Mouse (Mus musculus): ENCODE measurements around the gene Neurod2. TPM values are rescaled to one million over a fixed set of nuclear protein-coding genes. Genes with fewer than 3 reads are reported as not detected.

Gene Neurod2
- polyA plus RNA-seq, 1 experiment from 2014 or later: 5.6 TPM

DNA sequence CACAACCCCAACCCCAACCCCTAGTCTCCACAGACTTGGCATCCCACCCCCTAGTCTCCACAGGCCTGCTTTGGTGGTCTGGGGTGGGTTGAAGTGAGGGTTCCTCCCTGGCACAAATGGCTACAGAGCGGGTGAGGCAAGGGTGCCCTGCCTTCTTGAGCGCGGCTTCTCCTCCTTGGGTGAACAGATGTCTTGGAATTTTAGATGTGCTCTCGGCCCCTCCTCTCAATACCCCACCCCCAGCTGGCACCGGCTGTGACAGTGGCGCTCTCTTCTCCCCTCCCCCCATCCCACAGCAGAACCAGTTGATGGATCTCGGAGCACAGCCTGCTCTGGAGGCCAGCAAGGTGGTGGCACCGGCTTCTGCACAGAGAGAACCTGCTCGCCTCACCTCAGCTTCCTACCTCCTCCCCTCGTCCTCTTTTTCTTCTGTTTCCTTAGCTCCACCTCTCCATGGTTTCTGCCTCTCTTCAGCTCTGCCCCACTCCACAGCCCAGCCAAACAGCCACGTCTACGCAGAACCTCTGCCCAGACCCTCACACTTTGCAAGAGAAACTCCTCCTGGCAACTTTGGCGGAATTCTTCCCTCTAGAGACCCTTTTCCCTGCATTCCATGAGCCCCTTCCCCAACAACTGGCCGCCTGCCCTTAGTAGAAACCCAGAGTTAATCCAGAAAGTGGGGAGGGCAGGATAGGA lies 10.9 kb downstream of the Neurod2 start:
- Histone ChIP-seq H3K27ac (ENCODE audit: low read length) (no peak overlapping the region), H3K4me3 (ENCODE audit: low read depth, low read length) (no peak overlapping the region), H3K4me2 (ENCODE audit: low read length) (no peak overlapping the region), H3K4me1 (ENCODE audit: control insufficient read depth, insufficient read depth, low read length) (peaks cover 4% of the 10 kb centered on the region; the same call in 1 of the 2 replicates), H3K9ac (ENCODE audit: low read depth, low read length) (no peak overlapping the region), H3K36me3 (ENCODE audit: control insufficient read depth, insufficient read depth, low read length) (no peaks in the 10 kb centered on the region), H3K27me3 (ENCODE audit: control insufficient read depth, insufficient read depth, low read depth, low read length) (peaks cover 79% of the 10 kb centered on the region), H3K9me3 (replicated peaks; ENCODE audit: control insufficient read depth, low read length, poor library complexity, severe bottlenecking) (no peaks in the 10 kb centered on the region)
- ATAC-seq: no peak
- WGBS: under 1% methylated on average over 14 of the region's 14 CpGs

DNA sequence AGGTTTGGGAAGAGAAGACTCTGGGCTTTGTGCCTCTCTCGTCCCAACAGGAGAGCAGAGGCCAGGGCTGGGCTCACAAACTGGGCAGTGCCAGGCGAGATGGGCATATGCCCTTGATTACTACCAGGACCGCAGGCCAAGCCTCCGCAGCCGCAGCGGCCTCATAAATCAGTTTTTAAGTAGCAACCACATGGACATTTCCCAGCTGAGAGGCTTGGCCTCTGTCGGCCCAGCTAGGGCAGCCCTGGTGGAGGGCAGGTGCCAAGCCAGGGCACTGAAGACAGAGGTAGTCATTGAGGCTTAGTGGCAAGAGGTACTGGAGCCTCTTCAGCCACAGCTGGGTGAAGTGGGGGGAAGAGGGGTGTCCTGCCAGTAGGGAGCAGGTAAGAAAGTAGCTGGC lies 12.0 kb downstream of the Neurod2 start:
- Histone ChIP-seq H3K4me3 (ENCODE audit: low read depth, low read length) (no peak overlapping the region), H3K4me2 (ENCODE audit: low read length) (no peak overlapping the region), H3K9ac (ENCODE audit: low read depth, low read length) (no peak overlapping the region), H3K4me1 (ENCODE audit: control insufficient read depth, insufficient read depth, low read length) (peaks cover 4% of the 10 kb centered on the region; the same call in 1 of the 2 replicates), H3K9me3 (replicated peaks; ENCODE audit: control insufficient read depth, low read length, poor library complexity, severe bottlenecking) (no peaks in the 10 kb centered on the region), H3K27ac (ENCODE audit: low read length) (no peak overlapping the region), H3K36me3 (ENCODE audit: control insufficient read depth, insufficient read depth, low read length) (no peaks in the 10 kb centered on the region), H3K27me3 (ENCODE audit: control insufficient read depth, insufficient read depth, low read depth, low read length) (peaks cover 74% of the 10 kb centered on the region)
- ATAC-seq: no peak
- 3% methylated on average over 7 of the region's 7 CpGs for WGBS

DNA sequence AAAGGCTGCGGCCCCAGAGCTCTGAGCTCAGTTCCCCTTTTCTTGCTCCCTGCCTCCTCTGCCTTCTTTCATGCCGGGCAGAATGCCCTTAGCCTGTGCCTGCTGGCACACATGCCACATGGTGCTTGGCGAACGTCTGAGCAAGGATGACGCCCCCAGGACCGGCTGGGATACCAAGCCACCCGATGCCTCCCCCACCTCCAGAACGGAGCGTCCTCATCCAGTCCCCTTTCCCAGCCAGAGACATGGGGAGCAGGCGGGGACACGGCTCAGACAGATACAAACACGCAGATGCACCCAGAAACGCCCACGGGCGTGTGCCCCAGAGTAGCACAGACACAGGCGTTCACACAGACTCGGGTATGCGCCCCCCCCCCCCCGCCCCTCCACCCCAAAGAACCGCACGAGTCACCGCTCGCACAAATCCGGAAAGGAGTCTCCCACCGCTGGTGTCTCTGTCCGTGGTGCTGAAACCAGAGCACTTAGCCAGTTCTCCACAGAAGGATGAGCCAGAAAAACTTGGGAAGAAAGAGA lies 15.6 kb downstream of the Neurod2 start:
- Histone ChIP-seq H3K9me3 (replicated peaks; ENCODE audit: control insufficient read depth, low read length, poor library complexity, severe bottlenecking) (no peaks in the 10 kb centered on the region), H3K9ac (ENCODE audit: low read depth, low read length) (0 out of 2 replicates have a peak overlapping the region, but pooled peaks have one; percentile 26), H3K4me3 (ENCODE audit: low read depth, low read length) (no peak overlapping the region; the same call in 1 of the 2 replicates), H3K27me3 (ENCODE audit: control insufficient read depth, insufficient read depth, low read depth, low read length) (peaks cover 78% of the 10 kb centered on the region), H3K4me2 (ENCODE audit: low read length) (peak overlapping the region; percentile 26; the same call in 1 of the 2 replicates), H3K36me3 (ENCODE audit: control insufficient read depth, insufficient read depth, low read length) (no peaks in the 10 kb centered on the region), H3K4me1 (ENCODE audit: control insufficient read depth, insufficient read depth, low read length) (peaks cover 4% of the 10 kb centered on the region; the same call in 1 of the 2 replicates), H3K27ac (ENCODE audit: low read length) (no peak overlapping the region)
- 2% methylated on average over 25 of the region's 26 CpGs for WGBS
- no peak; the same call in 1 of the 2 replicates for ATAC-seq

DNA sequence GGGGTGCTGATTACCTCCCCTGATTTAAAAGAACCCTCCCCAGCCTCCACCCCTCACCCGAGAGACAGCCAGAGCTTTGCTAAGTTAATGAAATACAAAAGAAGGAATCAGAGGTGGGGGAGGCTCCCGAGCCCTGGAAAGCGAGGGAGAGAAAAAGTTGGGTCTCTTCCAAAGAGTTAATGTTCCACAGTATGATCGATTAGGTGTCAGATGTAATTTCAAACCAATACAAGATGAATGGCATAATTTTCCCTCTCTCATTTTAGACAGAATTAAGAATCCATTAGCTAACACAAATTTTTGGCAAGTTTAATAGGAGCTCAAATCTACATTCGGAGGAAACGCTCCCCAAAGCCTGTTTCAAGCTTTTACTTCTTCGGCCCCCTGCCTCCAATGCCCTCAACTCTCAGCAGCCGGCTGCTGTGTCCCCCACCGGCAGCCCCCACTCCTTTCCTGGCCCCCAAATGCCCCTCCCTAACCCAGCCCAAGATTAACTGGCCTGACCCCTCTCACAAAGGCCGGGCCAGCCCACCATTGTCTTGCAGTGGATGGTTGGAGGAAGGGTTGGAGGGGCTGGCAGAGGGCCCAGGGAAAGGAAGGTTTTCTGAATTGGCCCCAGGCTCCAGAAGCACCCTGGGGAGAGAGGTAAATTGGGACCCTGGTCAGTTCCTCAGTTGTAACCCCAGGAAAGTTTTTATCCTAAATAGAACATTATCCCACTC lies 30.8 kb downstream of the Neurod2 start:
- H3K4me2 ChIP-seq (ENCODE audit: low read length): no peak overlapping the region
- H3K9ac ChIP-seq (ENCODE audit: low read depth, low read length): no peak overlapping the region
- no peak overlapping the region for H3K4me3 ChIP-seq (ENCODE audit: low read depth, low read length)
- WGBS: 4% methylated on average over 10 of the region's 10 CpGs
- H3K27me3 ChIP-seq (ENCODE audit: control insufficient read depth, insufficient read depth, low read depth, low read length): peaks cover 8% of the 10 kb centered on the region
- H3K9me3 ChIP-seq (replicated peaks; ENCODE audit: control insufficient read depth, low read length, poor library complexity, severe bottlenecking): no peaks in the 10 kb centered on the region
- H3K27ac ChIP-seq (ENCODE audit: low read length): no peak overlapping the region
- ATAC-seq: no peak
- H3K36me3 ChIP-seq (ENCODE audit: control insufficient read depth, insufficient read depth, low read length): no peaks in the 10 kb centered on the region
- H3K4me1 ChIP-seq (ENCODE audit: control insufficient read depth, insufficient read depth, low read length): peaks cover 31% of the 10 kb centered on the region

DNA sequence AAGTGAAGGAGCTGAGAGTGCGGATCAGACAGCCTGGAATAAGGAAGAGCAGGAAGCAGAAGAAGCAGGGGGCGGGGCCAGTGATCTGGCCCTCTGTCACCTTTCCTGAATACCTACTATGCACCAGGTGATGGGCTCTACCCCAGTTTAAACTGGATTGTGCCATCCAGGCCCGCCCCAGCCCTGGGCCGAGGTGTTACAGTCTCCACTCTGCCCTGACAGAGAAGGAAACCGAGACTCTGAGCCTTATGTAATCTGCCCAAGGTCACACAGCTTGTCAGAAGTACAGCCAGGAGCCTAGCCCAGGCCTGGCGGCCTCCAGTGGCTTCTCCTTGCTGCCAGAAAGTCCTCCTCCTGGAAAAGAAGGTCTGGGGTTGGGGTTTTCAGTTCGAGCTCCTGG lies 31.7 kb downstream of the Neurod2 start:
- H3K36me3 ChIP-seq (ENCODE audit: control insufficient read depth, insufficient read depth, low read length): no peaks in the 10 kb centered on the region
- H3K27ac ChIP-seq (ENCODE audit: low read length): no peak overlapping the region
- no peak for ATAC-seq
- H3K4me1 ChIP-seq (ENCODE audit: control insufficient read depth, insufficient read depth, low read length): peaks cover 32% of the 10 kb centered on the region
- 22% methylated on average over 7 of the region's 7 CpGs for WGBS
- H3K27me3 ChIP-seq (ENCODE audit: control insufficient read depth, insufficient read depth, low read depth, low read length): peaks cover 8% of the 10 kb centered on the region
- H3K4me3 ChIP-seq (ENCODE audit: low read depth, low read length): no peak overlapping the region
- H3K4me2 ChIP-seq (ENCODE audit: low read length): no peak overlapping the region
- H3K9me3 ChIP-seq (replicated peaks; ENCODE audit: control insufficient read depth, low read length, poor library complexity, severe bottlenecking): no peaks in the 10 kb centered on the region
- H3K9ac ChIP-seq (ENCODE audit: low read depth, low read length): 0 out of 2 replicates have a peak overlapping the region, but pooled peaks have one; percentile 7

DNA sequence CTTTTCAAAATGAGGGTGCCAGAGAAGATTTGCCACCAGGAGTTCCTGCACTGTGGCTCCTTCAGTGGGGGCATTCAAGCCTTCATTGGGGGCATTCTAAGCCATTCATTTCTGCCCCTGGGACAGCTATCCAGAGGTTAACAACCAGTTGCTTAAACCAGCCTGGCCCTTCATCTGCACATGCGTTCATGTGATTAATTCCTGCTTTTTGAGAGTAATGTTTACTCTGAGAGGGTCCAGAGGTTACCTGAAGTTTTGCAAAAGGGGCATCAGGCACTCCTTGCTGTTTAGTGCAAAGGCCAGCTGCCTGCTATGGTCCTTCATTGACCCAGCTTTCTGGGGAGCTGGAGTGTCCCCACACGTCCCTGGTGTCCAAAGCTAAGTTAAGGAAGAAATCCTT lies 32.5 kb downstream of the Neurod2 start:
- Histone ChIP-seq H3K9me3 (replicated peaks; ENCODE audit: control insufficient read depth, low read length, poor library complexity, severe bottlenecking) (no peaks in the 10 kb centered on the region), H3K9ac (ENCODE audit: low read depth, low read length) (no peak overlapping the region), H3K27me3 (ENCODE audit: control insufficient read depth, insufficient read depth, low read depth, low read length) (peaks cover 8% of the 10 kb centered on the region), H3K36me3 (ENCODE audit: control insufficient read depth, insufficient read depth, low read length) (no peaks in the 10 kb centered on the region), H3K4me2 (ENCODE audit: low read length) (no peak overlapping the region), H3K4me3 (ENCODE audit: low read depth, low read length) (no peak overlapping the region), H3K4me1 (ENCODE audit: control insufficient read depth, insufficient read depth, low read length) (peaks cover 32% of the 10 kb centered on the region), H3K27ac (ENCODE audit: low read length) (no peak overlapping the region)
- WGBS: 50% methylated on average over 2 of the region's 2 CpGs
- ATAC-seq: no peak

DNA sequence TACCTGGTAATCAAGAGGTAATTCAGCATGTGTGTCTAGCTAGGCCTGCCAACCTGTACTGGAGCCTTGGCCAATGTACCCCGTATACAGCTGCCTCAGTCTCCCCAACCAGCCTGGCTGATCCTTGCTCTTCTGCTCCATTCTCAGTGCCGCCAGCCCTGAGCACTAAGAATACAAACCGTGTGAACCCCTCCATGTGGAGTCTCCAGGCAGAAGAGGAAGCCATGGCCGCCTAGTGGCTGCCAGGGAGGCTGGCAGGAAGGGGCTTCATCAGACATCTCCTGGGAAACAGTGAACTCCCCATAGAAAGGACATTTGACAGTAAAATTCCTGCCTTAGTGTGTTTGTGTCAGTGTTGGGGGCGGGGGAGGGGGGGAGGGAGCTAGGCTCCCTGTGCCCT lies 33.2 kb downstream of the Neurod2 start:
- no peak overlapping the region for H3K4me3 ChIP-seq (ENCODE audit: low read depth, low read length)
- peaks cover 32% of the 10 kb centered on the region for H3K4me1 ChIP-seq (ENCODE audit: control insufficient read depth, insufficient read depth, low read length)
- H3K27ac ChIP-seq (ENCODE audit: low read length): no peak overlapping the region
- H3K27me3 ChIP-seq (ENCODE audit: control insufficient read depth, insufficient read depth, low read depth, low read length): peaks cover 8% of the 10 kb centered on the region
- 0 out of 2 replicates have a peak overlapping the region, but pooled peaks have one; percentile 11 for H3K9ac ChIP-seq (ENCODE audit: low read depth, low read length)
- H3K9me3 ChIP-seq (replicated peaks; ENCODE audit: control insufficient read depth, low read length, poor library complexity, severe bottlenecking): no peaks in the 10 kb centered on the region
- WGBS: 3% methylated on average over 5 of the region's 5 CpGs
- peak overlapping the region; percentile 32; the same call in 1 of the 2 replicates for H3K4me2 ChIP-seq (ENCODE audit: low read length)
- no peaks in the 10 kb centered on the region for H3K36me3 ChIP-seq (ENCODE audit: control insufficient read depth, insufficient read depth, low read length)
- no peak for ATAC-seq

DNA sequence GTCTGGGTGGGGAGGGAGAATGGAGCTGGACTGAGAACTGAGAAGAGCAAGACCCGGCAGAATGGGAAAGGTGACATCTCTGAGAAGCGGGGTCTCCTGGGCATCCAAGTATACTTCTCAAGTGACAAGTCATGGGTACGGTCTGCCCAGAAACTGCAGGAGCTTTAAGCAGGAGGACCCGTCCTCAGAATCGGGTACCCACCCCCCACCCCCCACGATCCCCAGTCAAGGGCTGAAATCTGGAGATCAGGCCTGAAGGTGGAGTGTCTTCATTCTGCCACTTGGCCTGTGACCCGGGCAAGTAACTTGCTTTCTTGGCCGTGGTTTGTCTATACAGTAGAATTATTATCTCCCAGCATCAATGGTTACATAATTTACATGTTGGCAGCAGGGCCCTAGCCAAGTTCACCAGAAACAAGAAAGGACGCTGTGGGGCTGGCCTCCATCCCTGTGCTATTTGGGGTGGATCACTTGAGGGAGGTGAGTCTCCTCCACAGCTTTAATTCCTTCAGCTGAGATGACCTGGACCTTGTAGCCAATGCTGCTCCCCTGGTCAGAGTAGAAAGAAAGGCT lies 34.3 kb downstream of the Neurod2 start:
- Histone ChIP-seq H3K4me1 (ENCODE audit: control insufficient read depth, insufficient read depth, low read length) (peaks cover 33% of the 10 kb centered on the region), H3K4me3 (ENCODE audit: low read depth, low read length) (peak overlapping the region; percentile 78), H3K36me3 (ENCODE audit: control insufficient read depth, insufficient read depth, low read length) (no peaks in the 10 kb centered on the region), H3K9ac (ENCODE audit: low read depth, low read length) (peak overlapping the region; percentile 93), H3K9me3 (replicated peaks; ENCODE audit: control insufficient read depth, low read length, poor library complexity, severe bottlenecking) (no peaks in the 10 kb centered on the region), H3K27ac (ENCODE audit: low read length) (peak overlapping the region; percentile 67; the same call in 1 of the 2 replicates), H3K27me3 (ENCODE audit: control insufficient read depth, insufficient read depth, low read depth, low read length) (peaks cover 8% of the 10 kb centered on the region), H3K4me2 (ENCODE audit: low read length) (peak overlapping the region; percentile 90)
- ATAC-seq: peak; percentile 19; the same call in 1 of the 2 replicates
- 4% methylated on average over 9 of the region's 9 CpGs for WGBS

Measured in midbrain, embryonic 16.5 days (tissue).